Mouse (Mus musculus): Measurements from ENCODE around the gene Tmem165. TPM values are rescaled to one million over a fixed set of nuclear protein-coding genes. Genes with fewer than 3 reads are reported as not detected.

Gene Tmem165
- polyA plus RNA-seq, 1 experiment: 29.4 TPM

GRCm38 (mm10) chr5:76199346-76199745 lies 15.7 kb downstream of the Tmem165 start:
- no peaks in the 10 kb centered on the region for H3K4me1 ChIP-seq (ENCODE audit: control insufficient read depth, insufficient read depth, low read length)
- 94% methylated on average over 13 of the region's 13 CpGs for WGBS
- no peak overlapping the region for H3K27ac ChIP-seq (ENCODE audit: insufficient read depth, low read depth, low read length)
- H3K36me3 ChIP-seq (ENCODE audit: control insufficient read depth, insufficient read depth, low read length): no peaks in the 10 kb centered on the region; the same call in 1 of the 2 replicates
- H3K27me3 ChIP-seq (replicated peaks; ENCODE audit: control insufficient read depth, insufficient read depth, low read length): no peaks in the 10 kb centered on the region
- TF ChIP-seq POLR2A (IDR thresholded peaks at IDR 0.05; ENCODE audit: low read depth, low read length): no peak
- no peak for TF ChIP-seq CTCF (conservative IDR thresholded peaks at IDR 0.05; ENCODE audit: insufficient read depth, insufficient read length, low read depth, low read length)
- DNase-seq: no peak
- H3K4me3 ChIP-seq (ENCODE audit: insufficient read depth, low read depth, low read length): no peak overlapping the region

GRCm38 (mm10) chr5:76203171-76203570 lies 19.5 kb downstream of the Tmem165 start:
- Histone ChIP-seq H3K4me1 (ENCODE audit: control insufficient read depth, insufficient read depth, low read length) (no peaks in the 10 kb centered on the region), H3K27ac (ENCODE audit: insufficient read depth, low read depth, low read length) (no peak overlapping the region), H3K4me3 (ENCODE audit: insufficient read depth, low read depth, low read length) (no peak overlapping the region), H3K27me3 (replicated peaks; ENCODE audit: control insufficient read depth, insufficient read depth, low read length) (no peaks in the 10 kb centered on the region), H3K36me3 (ENCODE audit: control insufficient read depth, insufficient read depth, low read length) (peaks cover 9% of the 10 kb centered on the region)
- TF ChIP-seq CTCF (conservative IDR thresholded peaks at IDR 0.05; ENCODE audit: insufficient read depth, insufficient read length, low read depth, low read length): no peak
- TF ChIP-seq POLR2A (IDR thresholded peaks at IDR 0.05; ENCODE audit: low read depth, low read length): no peak
- WGBS: 72% methylated on average over 3 of the region's 3 CpGs
- DNase-seq: no peak

- Histone ChIP-seq H3K4me1 (ENCODE audit: control insufficient read depth, insufficient read depth, low read length) (no peaks in the 10 kb centered on the region), H3K27ac (ENCODE audit: insufficient read depth, low read depth, low read length) (no peak overlapping the region), H3K4me3 (ENCODE audit: insufficient read depth, low read depth, low read length) (no peak overlapping the region), H3K36me3 (ENCODE audit: control insufficient read depth, insufficient read depth, low read length) (peaks cover 9% of the 10 kb centered on the region), H3K27me3 (replicated peaks; ENCODE audit: control insufficient read depth, insufficient read depth, low read length) (no peaks in the 10 kb centered on the region)
- no peak for DNase-seq
- TF ChIP-seq CTCF (conservative IDR thresholded peaks at IDR 0.05; ENCODE audit: insufficient read depth, insufficient read length, low read depth, low read length): no peak
- TF ChIP-seq POLR2A (IDR thresholded peaks at IDR 0.05; ENCODE audit: low read depth, low read length): no peak
- WGBS: 82% methylated on average over 2 of the region's 2 CpGs
Measured at GRCm38 (mm10) chr5:76205886-76206285, 22.2 kb downstream of the Tmem165 start.

- WGBS: 93% methylated on average over 5 of the region's 5 CpGs
- H3K4me3 ChIP-seq (ENCODE audit: insufficient read depth, low read depth, low read length): no peak overlapping the region
- no peak overlapping the region for H3K27ac ChIP-seq (ENCODE audit: insufficient read depth, low read depth, low read length)
- peaks cover 2% of the 10 kb centered on the region; the same call in 1 of the 2 replicates for H3K4me1 ChIP-seq (ENCODE audit: control insufficient read depth, insufficient read depth, low read length)
- H3K27me3 ChIP-seq (replicated peaks; ENCODE audit: control insufficient read depth, insufficient read depth, low read length): no peaks in the 10 kb centered on the region
- peaks cover 9% of the 10 kb centered on the region for H3K36me3 ChIP-seq (ENCODE audit: control insufficient read depth, insufficient read depth, low read length)
- DNase-seq: no peak
- TF ChIP-seq POLR2A (IDR thresholded peaks at IDR 0.05; ENCODE audit: low read depth, low read length): no peak
- no peak for TF ChIP-seq CTCF (conservative IDR thresholded peaks at IDR 0.05; ENCODE audit: insufficient read depth, insufficient read length, low read depth, low read length)
Measured at GRCm38 (mm10) chr5:76208066-76208465, 24.4 kb downstream of the Tmem165 start.

- TF ChIP-seq POLR2A (IDR thresholded peaks at IDR 0.05; ENCODE audit: low read depth, low read length) (no peak), CTCF (conservative IDR thresholded peaks at IDR 0.05; ENCODE audit: insufficient read depth, insufficient read length, low read depth, low read length) (no peak)
- 64% methylated on average over 6 of the region's 6 CpGs for WGBS
- no peak for DNase-seq
- no peaks in the 10 kb centered on the region; the same call in 1 of the 2 replicates for H3K36me3 ChIP-seq (ENCODE audit: control insufficient read depth, insufficient read depth, low read length)
- no peak overlapping the region for H3K4me3 ChIP-seq (ENCODE audit: insufficient read depth, low read depth, low read length)
- H3K27me3 ChIP-seq (replicated peaks; ENCODE audit: control insufficient read depth, insufficient read depth, low read length): no peaks in the 10 kb centered on the region
- H3K27ac ChIP-seq (ENCODE audit: insufficient read depth, low read depth, low read length): no peak overlapping the region
- peaks cover 2% of the 10 kb centered on the region; the same call in 1 of the 2 replicates for H3K4me1 ChIP-seq (ENCODE audit: control insufficient read depth, insufficient read depth, low read length)
Measured at GRCm38 (mm10) chr5:76216691-76217090, 33.0 kb downstream of the Tmem165 start.

- Histone ChIP-seq H3K4me3 (ENCODE audit: insufficient read depth, low read depth, low read length) (no peak overlapping the region), H3K36me3 (ENCODE audit: control insufficient read depth, insufficient read depth, low read length) (peaks cover 7% of the 10 kb centered on the region), H3K27ac (ENCODE audit: insufficient read depth, low read depth, low read length) (no peak overlapping the region), H3K4me1 (ENCODE audit: control insufficient read depth, insufficient read depth, low read length) (no peaks in the 10 kb centered on the region), H3K27me3 (replicated peaks; ENCODE audit: control insufficient read depth, insufficient read depth, low read length) (no peaks in the 10 kb centered on the region)
- 89% methylated on average over 13 of the region's 13 CpGs for WGBS
- TF ChIP-seq CTCF (conservative IDR thresholded peaks at IDR 0.05; ENCODE audit: insufficient read depth, insufficient read length, low read depth, low read length) (no peak), POLR2A (IDR thresholded peaks at IDR 0.05; ENCODE audit: low read depth, low read length) (no peak)
- no peak for DNase-seq
Measured at GRCm38 (mm10) chr5:76231171-76231855, 47.6 kb downstream of the Tmem165 start.

GRCm38 (mm10) chr5:76243274-76243673 lies 59.6 kb downstream of the Tmem165 start:
- no peaks in the 10 kb centered on the region for H3K27me3 ChIP-seq (replicated peaks; ENCODE audit: control insufficient read depth, insufficient read depth, low read length)
- H3K36me3 ChIP-seq (ENCODE audit: control insufficient read depth, insufficient read depth, low read length): no peaks in the 10 kb centered on the region; the same call in 1 of the 2 replicates
- DNase-seq: no peak
- TF ChIP-seq POLR2A (IDR thresholded peaks at IDR 0.05; ENCODE audit: low read depth, low read length) (no peak), CTCF (conservative IDR thresholded peaks at IDR 0.05; ENCODE audit: insufficient read depth, insufficient read length, low read depth, low read length) (no peak)
- 81% methylated on average over 3 of the region's 3 CpGs for WGBS
- no peaks in the 10 kb centered on the region for H3K4me1 ChIP-seq (ENCODE audit: control insufficient read depth, insufficient read depth, low read length)
- H3K4me3 ChIP-seq (ENCODE audit: insufficient read depth, low read depth, low read length): no peak overlapping the region
- H3K27ac ChIP-seq (ENCODE audit: insufficient read depth, low read depth, low read length): no peak overlapping the region

Data from kidney, adult 2 months (tissue).